Mouse (Mus musculus): ENCODE measurements around the gene Snw1. TPM values are rescaled to one million over a fixed set of nuclear protein-coding genes. Genes with fewer than 3 reads are reported as not detected.

The Snw1 gene
- polyA plus RNA-seq, 1 experiment: 95.4 TPM

- Histone ChIP-seq H3K27me3 (ENCODE audit: control insufficient read depth, insufficient read depth, low read length, poor library complexity, severe bottlenecking) (no peaks in the 10 kb centered on the region), H3K36me3 (ENCODE audit: control insufficient read depth, insufficient read depth, low read length, poor library complexity, severe bottlenecking) (no peaks in the 10 kb centered on the region; the same call in 1 of the 2 replicates), H3K4me3 (ENCODE audit: low read depth, low read length) (no peak overlapping the region), H3K9ac (ENCODE audit: low read depth, poor library complexity, severe bottlenecking) (no peak overlapping the region), H3K4me1 (ENCODE audit: control insufficient read depth, insufficient read depth, low read length) (no peaks in the 10 kb centered on the region), H3K9me3 (replicated peaks; ENCODE audit: control insufficient read depth, insufficient read depth, low read length, poor library complexity, severe bottlenecking) (0 out of 2 replicates have a peak, but pooled peaks cover 5% of the 10 kb centered on the region), H3K27ac (ENCODE audit: insufficient read depth, low read length) (no peak overlapping the region)
- TF ChIP-seq CTCF (IDR thresholded peaks at IDR 0.05; ENCODE audit: low read depth, low read length): no peak
- no peak for TF ChIP-seq POLR2A (IDR thresholded peaks at IDR 0.05; ENCODE audit: insufficient read depth, low read length)
- no peak for TF ChIP-seq EP300 (IDR thresholded peaks at IDR 0.05; ENCODE audit: insufficient read depth, low read depth, low read length)
Measured at GRCm38 (mm10) chr12:87418921-87419320, 53.2 kb downstream of the Snw1 start.

GRCm38 (mm10) chr12:87416690-87417089, 55.4 kb downstream of the Snw1 start:
- Histone ChIP-seq H3K27ac (ENCODE audit: insufficient read depth, low read length) (no peak overlapping the region), H3K27me3 (ENCODE audit: control insufficient read depth, insufficient read depth, low read length, poor library complexity, severe bottlenecking) (no peaks in the 10 kb centered on the region), H3K36me3 (ENCODE audit: control insufficient read depth, insufficient read depth, low read length, poor library complexity, severe bottlenecking) (no peaks in the 10 kb centered on the region), H3K4me1 (ENCODE audit: control insufficient read depth, insufficient read depth, low read length) (no peaks in the 10 kb centered on the region), H3K9ac (ENCODE audit: low read depth, poor library complexity, severe bottlenecking) (no peak overlapping the region), H3K4me3 (ENCODE audit: low read depth, low read length) (no peak overlapping the region), H3K9me3 (replicated peaks; ENCODE audit: control insufficient read depth, insufficient read depth, low read length, poor library complexity, severe bottlenecking) (0 out of 2 replicates have a peak, but pooled peaks cover 5% of the 10 kb centered on the region)
- TF ChIP-seq EP300 (IDR thresholded peaks at IDR 0.05; ENCODE audit: insufficient read depth, low read depth, low read length): no peak
- peak; percentile 95 for TF ChIP-seq CTCF (IDR thresholded peaks at IDR 0.05; ENCODE audit: low read depth, low read length)

GRCm38 (mm10) chr12:87415358-87415757, 56.7 kb downstream of the Snw1 start:
- no peak overlapping the region for H3K4me3 ChIP-seq (ENCODE audit: low read depth, low read length)

GRCm38 (mm10) chr12:87413179-87413790, 58.8 kb downstream of the Snw1 start:
- TF ChIP-seq EP300 (IDR thresholded peaks at IDR 0.05; ENCODE audit: insufficient read depth, low read depth, low read length): no peak
- no peak for TF ChIP-seq POLR2A (IDR thresholded peaks at IDR 0.05; ENCODE audit: insufficient read depth, low read length)
- peak; percentile 89 for TF ChIP-seq CTCF (IDR thresholded peaks at IDR 0.05; ENCODE audit: low read depth, low read length)
- no peak overlapping the region for H3K27ac ChIP-seq (ENCODE audit: insufficient read depth, low read length)

More at GRCm38 (mm10) chr12:87415358-87415757, 56.7 kb downstream of the Snw1 start:
- no peaks in the 10 kb centered on the region for H3K36me3 ChIP-seq (ENCODE audit: control insufficient read depth, insufficient read depth, low read length, poor library complexity, severe bottlenecking)
- no peak overlapping the region for H3K27ac ChIP-seq (ENCODE audit: insufficient read depth, low read length)
- H3K27me3 ChIP-seq (ENCODE audit: control insufficient read depth, insufficient read depth, low read length, poor library complexity, severe bottlenecking): no peaks in the 10 kb centered on the region
- no peak overlapping the region for H3K9ac ChIP-seq (ENCODE audit: low read depth, poor library complexity, severe bottlenecking)
- H3K4me1 ChIP-seq (ENCODE audit: control insufficient read depth, insufficient read depth, low read length): no peaks in the 10 kb centered on the region
- H3K9me3 ChIP-seq (replicated peaks; ENCODE audit: control insufficient read depth, insufficient read depth, low read length, poor library complexity, severe bottlenecking): 0 out of 2 replicates have a peak, but pooled peaks cover 5% of the 10 kb centered on the region
- TF ChIP-seq EP300 (IDR thresholded peaks at IDR 0.05; ENCODE audit: insufficient read depth, low read depth, low read length) (no peak), CTCF (IDR thresholded peaks at IDR 0.05; ENCODE audit: low read depth, low read length) (no peak), POLR2A (IDR thresholded peaks at IDR 0.05; ENCODE audit: insufficient read depth, low read length) (no peak)

GRCm38 (mm10) chr12:87410999-87411398, 61.1 kb downstream of the Snw1 start:
- Histone ChIP-seq H3K9me3 (replicated peaks; ENCODE audit: control insufficient read depth, insufficient read depth, low read length, poor library complexity, severe bottlenecking) (no peaks in the 10 kb centered on the region), H3K36me3 (ENCODE audit: control insufficient read depth, insufficient read depth, low read length, poor library complexity, severe bottlenecking) (no peaks in the 10 kb centered on the region), H3K9ac (ENCODE audit: low read depth, poor library complexity, severe bottlenecking) (peak overlapping the region; percentile 9; the same call in 1 of the 2 replicates), H3K27me3 (ENCODE audit: control insufficient read depth, insufficient read depth, low read length, poor library complexity, severe bottlenecking) (no peaks in the 10 kb centered on the region), H3K4me1 (ENCODE audit: control insufficient read depth, insufficient read depth, low read length) (no peaks in the 10 kb centered on the region), H3K27ac (ENCODE audit: insufficient read depth, low read length) (peak overlapping the region; percentile 79), H3K4me3 (ENCODE audit: low read depth, low read length) (no peak overlapping the region)
- TF ChIP-seq EP300 (IDR thresholded peaks at IDR 0.05; ENCODE audit: insufficient read depth, low read depth, low read length) (0 out of 2 replicates have a peak, but pooled peaks have one; percentile 42), CTCF (IDR thresholded peaks at IDR 0.05; ENCODE audit: low read depth, low read length) (no peak), POLR2A (IDR thresholded peaks at IDR 0.05; ENCODE audit: insufficient read depth, low read length) (no peak)

More at GRCm38 (mm10) chr12:87413179-87413790, 58.8 kb downstream of the Snw1 start:
- H3K4me3 ChIP-seq (ENCODE audit: low read depth, low read length): no peak overlapping the region
- H3K9me3 ChIP-seq (replicated peaks; ENCODE audit: control insufficient read depth, insufficient read depth, low read length, poor library complexity, severe bottlenecking): 0 out of 2 replicates have a peak, but pooled peaks cover 5% of the 10 kb centered on the region
- H3K9ac ChIP-seq (ENCODE audit: low read depth, poor library complexity, severe bottlenecking): no peak overlapping the region
- no peaks in the 10 kb centered on the region for H3K36me3 ChIP-seq (ENCODE audit: control insufficient read depth, insufficient read depth, low read length, poor library complexity, severe bottlenecking)
- H3K27me3 ChIP-seq (ENCODE audit: control insufficient read depth, insufficient read depth, low read length, poor library complexity, severe bottlenecking): no peaks in the 10 kb centered on the region
- no peaks in the 10 kb centered on the region for H3K4me1 ChIP-seq (ENCODE audit: control insufficient read depth, insufficient read depth, low read length)

- H3K27me3 ChIP-seq (ENCODE audit: control insufficient read depth, insufficient read depth, low read length, poor library complexity, severe bottlenecking): no peaks in the 10 kb centered on the region
- H3K4me1 ChIP-seq (ENCODE audit: control insufficient read depth, insufficient read depth, low read length): peaks cover 3% of the 10 kb centered on the region
- no peaks in the 10 kb centered on the region for H3K36me3 ChIP-seq (ENCODE audit: control insufficient read depth, insufficient read depth, low read length, poor library complexity, severe bottlenecking)
- peak overlapping the region; percentile 89 for H3K27ac ChIP-seq (ENCODE audit: insufficient read depth, low read length)
- H3K9ac ChIP-seq (ENCODE audit: low read depth, poor library complexity, severe bottlenecking): no peak overlapping the region
- TF ChIP-seq POLR2A (IDR thresholded peaks at IDR 0.05; ENCODE audit: insufficient read depth, low read length): no peak
- 0 out of 2 replicates have a peak, but pooled peaks have one; percentile 55 for TF ChIP-seq EP300 (IDR thresholded peaks at IDR 0.05; ENCODE audit: insufficient read depth, low read depth, low read length)
- no peak overlapping the region for H3K4me3 ChIP-seq (ENCODE audit: low read depth, low read length)
- H3K9me3 ChIP-seq (replicated peaks; ENCODE audit: control insufficient read depth, insufficient read depth, low read length, poor library complexity, severe bottlenecking): no peaks in the 10 kb centered on the region
Measured at GRCm38 (mm10) chr12:87409123-87409522, 63.0 kb downstream of the Snw1 start.

All from ES-Bruce4 (cell line).